Mouse (Mus musculus) kidney, adult 2 months (tissue): ENCODE measurements around the gene Lrrc74b. TPM values are rescaled to one million over a fixed set of nuclear protein-coding genes. Genes with fewer than 3 reads are reported as not detected.

Source experiments
- DNase-seq: peaks from one replicate; pipeline ENCODE4 v3.0.0; 2021
- H3K27ac ChIP-seq: fragments of 200-500 bp; 2 replicates; pipeline ENCODE4 v1.5.1; 2012; ENCODE audit warnings: low read depth, low read length, control low read depth, inconsistent platforms; ENCODE audit not compliant: insufficient read depth
- H3K27me3 ChIP-seq: fragments of 200-500 bp; replicated peaks from 2 replicates; pipeline ENCODE4 v1.6.1; 2012; ENCODE audit warnings: mild to moderate bottlenecking, moderate library complexity, low read length, inconsistent platforms; ENCODE audit not compliant: control insufficient read depth, insufficient read depth
- H3K36me3 ChIP-seq: fragments of 200-500 bp; 2 replicates; pipeline ENCODE4 v1.6.1; 2012; ENCODE audit warnings: mild to moderate bottlenecking, moderate library complexity, low read length, inconsistent platforms; ENCODE audit not compliant: control insufficient read depth, insufficient read depth
- H3K4me1 ChIP-seq: fragments of 200-500 bp; 2 replicates; pipeline ENCODE4 v1.6.1; 2011; ENCODE audit warnings: low read length; ENCODE audit not compliant: control insufficient read depth, insufficient read depth
- H3K4me3 ChIP-seq: fragments of 200-500 bp; 2 replicates; pipeline ENCODE4 v1.5.1; 2011; ENCODE audit warnings: mild to moderate bottlenecking, low read depth, low read length, control low read depth; ENCODE audit not compliant: insufficient read depth
- CTCF ChIP-seq: fragments of 200-500 bp; conservative IDR thresholded peaks from 2 replicates; pipeline ENCODE4 v1.5.1; 2011; ENCODE audit warnings: low read depth, mild to moderate bottlenecking, control low read depth, low read length, moderate library complexity, mixed read lengths; ENCODE audit not compliant: insufficient read depth, insufficient read length
- POLR2A ChIP-seq: fragments of 200-500 bp; IDR thresholded peaks from one replicate; pipeline ENCODE4 v1.6.1; 2011; ENCODE audit warnings: low read depth, low read length, control low read depth
- WGBS: fragments of 180-500 bp; shearing (Covaris S2); methylation state at CpG from one replicate; pipeline ENCODE4 v1.1.7; 2018; 5-methylcytosine and 5-hydroxymethylcytosine counted together
- polyA plus RNA-seq: library from polyadenylated mRNA; depleted of rRNA; stranded (reverse); fragments of >200 nt; gene quantifications from 2 replicates; pipeline ENCODE4 v1.2.3, GENCODE M21; 2012; rRNA removed

Gene Lrrc74b
- polyA plus RNA-seq, 1 experiment = 0.05 TPM

DNA sequence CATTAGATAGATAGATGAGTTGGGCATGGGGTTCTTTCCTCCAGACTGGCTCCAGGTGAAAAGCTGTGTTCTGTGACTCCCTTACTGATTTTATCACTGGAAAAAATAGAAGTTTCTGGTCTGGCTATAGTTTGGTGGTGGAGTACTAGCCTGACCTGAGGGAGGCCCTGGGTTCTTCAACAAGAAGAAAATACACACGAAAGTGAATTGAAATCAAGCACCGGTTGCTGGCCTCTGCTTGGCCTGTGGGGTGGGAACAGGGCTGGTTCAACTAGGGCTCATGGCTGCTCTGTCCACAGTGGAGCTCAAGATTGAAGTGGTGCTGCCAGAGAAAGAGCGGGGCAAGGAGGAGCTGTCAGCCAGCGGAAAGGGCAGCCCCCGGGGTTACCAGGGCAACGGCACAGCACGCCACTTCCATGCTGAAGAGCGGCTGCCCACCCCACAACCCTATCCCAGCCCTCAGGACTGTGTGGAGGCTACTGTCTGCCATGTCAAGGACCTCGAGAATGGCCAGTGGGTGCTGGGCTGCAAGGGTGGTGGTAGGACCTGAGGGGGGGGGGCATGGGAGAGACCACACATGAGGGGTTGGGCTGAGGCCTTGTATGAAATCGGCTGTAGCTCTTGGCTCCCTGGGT, 61.7 kb downstream of the Lrrc74b start:
- WGBS = 63% methylated on average over 10 of the region's 10 CpGs
- Histone ChIP-seq H3K27ac (no peak overlapping the region), H3K36me3 (no peaks in the 10 kb centered on the region), H3K27me3 (no peaks in the 10 kb centered on the region), H3K4me3 (no peak overlapping the region), H3K4me1 (no peaks in the 10 kb centered on the region)
- TF ChIP-seq POLR2A (no peak), CTCF (no peak)
- DNase-seq = no peak

DNA sequence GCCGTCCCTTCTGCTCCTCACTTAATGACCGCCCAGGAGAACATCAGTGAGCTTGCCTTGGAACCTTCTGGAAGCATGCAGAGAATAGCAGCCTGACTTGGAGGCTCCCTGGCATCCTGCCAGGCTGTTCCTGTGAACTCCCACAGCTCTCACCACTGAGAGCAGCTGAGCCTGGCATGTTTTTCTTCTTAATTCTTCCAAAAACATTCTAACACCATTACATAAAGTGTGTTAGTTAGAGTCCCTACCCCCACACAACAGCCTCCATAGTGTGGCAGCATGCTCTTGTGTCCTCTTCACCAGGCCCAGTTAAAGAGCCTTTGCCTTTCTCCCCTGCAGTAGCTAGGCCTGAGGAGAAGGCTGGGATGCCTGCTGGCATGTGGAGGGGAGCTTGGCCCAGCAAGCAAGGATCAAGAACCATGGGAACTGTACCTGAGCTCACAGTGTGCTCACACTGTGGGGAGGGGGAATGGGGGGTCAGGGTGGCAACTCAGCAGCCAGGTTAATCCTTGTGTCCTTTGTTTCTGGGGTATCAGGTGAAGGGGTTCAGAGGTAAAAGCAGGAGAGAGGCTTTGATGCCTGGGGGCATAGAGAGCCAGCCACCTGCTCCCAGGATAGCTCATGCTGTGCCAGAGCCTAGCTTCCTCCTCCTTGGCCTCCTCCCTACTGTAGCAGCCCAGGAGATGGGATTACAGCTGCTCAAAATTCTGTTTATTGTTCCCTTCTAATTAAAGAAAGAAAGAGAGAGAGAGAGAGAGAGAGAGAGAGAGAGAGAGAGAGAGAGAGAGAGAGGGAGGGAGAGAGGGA, 64.3 kb downstream of the Lrrc74b start:
- peak; percentile 56 for DNase-seq

More for the DNA sequence above, 64.3 kb downstream of the Lrrc74b start:
- no peaks in the 10 kb centered on the region for H3K27me3 ChIP-seq
- H3K4me3 ChIP-seq = no peak overlapping the region
- 45% methylated on average over 2 of the region's 2 CpGs for WGBS
- 0 out of 2 replicates have a peak overlapping the region, but pooled peaks have one; percentile 12 for H3K27ac ChIP-seq
- TF ChIP-seq POLR2A (no peak), CTCF (no peak)
- H3K36me3 ChIP-seq = no peaks in the 10 kb centered on the region
- H3K4me1 ChIP-seq = no peaks in the 10 kb centered on the region

Other genes starting within 250 kb of the Lrrc74b start
- 0.57 and 0.80 TPM in 2 replicates for gene Serpind1, start 229.9 kb downstream of the Lrrc74b start, polyA plus RNA-seq
- 8.9 and 11.4 TPM in 2 replicates for gene Snap29, start 155.3 kb downstream of the Lrrc74b start, polyA plus RNA-seq
- 105 and 124 TPM in 2 replicates for gene Pi4ka, start 154.9 kb downstream of the Lrrc74b start, polyA plus RNA-seq
- gene Crkl, start 109.3 kb downstream of the Lrrc74b start, polyA plus RNA-seq = 34.4 and 43.3 TPM in 2 replicates
- gene Aifm3, start 71.6 kb downstream of the Lrrc74b start, polyA plus RNA-seq = 11.7 and 14.8 TPM in 2 replicates
- 295 and 386 TPM in 2 replicates for gene Lztr1, start 52.6 kb downstream of the Lrrc74b start, polyA plus RNA-seq
- 103 and 115 TPM in 2 replicates for gene Thap7, start 30.1 kb downstream of the Lrrc74b start, polyA plus RNA-seq
- 0.86 and 1.1 TPM in 2 replicates for gene P2rx6, start 638 bp upstream of the Lrrc74b start, polyA plus RNA-seq
- 8.1 and 9.1 TPM in 2 replicates for gene Slc7a4, start 22.0 kb upstream of the Lrrc74b start, polyA plus RNA-seq
- gene Smpd4, start 58.1 kb upstream of the Lrrc74b start, polyA plus RNA-seq = 53.0 and 53.8 TPM in 2 replicates
- gene Ccdc74a, start 85.2 kb upstream of the Lrrc74b start, polyA plus RNA-seq = 0.42 and 1.0 TPM in 2 replicates
- gene Med15, start 171.6 kb upstream of the Lrrc74b start, polyA plus RNA-seq = 48.6 and 54.3 TPM in 2 replicates
- 50.9 and 69.4 TPM in 2 replicates for gene Klhl22, start 198.4 kb upstream of the Lrrc74b start, polyA plus RNA-seq
- gene Scarf2, start 236.0 kb upstream of the Lrrc74b start, polyA plus RNA-seq = 26.8 and 38.2 TPM in 2 replicates